Mouse (Mus musculus) A20 (cell line): Measurements from ENCODE around the gene Trim61.
A peak's percentile ranks its signal among the peaks of the same experiment; 100 is the strongest.
"Not testable (repeated sequence)": the region's sequence is repeated elsewhere in the genome, so short reads cannot be mapped to it uniquely, and the experiment has no call there.

Experiments
- DNase-seq: peaks from one replicate; pipeline ENCODE4 v3.0.0-alpha.2; 2011; ENCODE audit warnings: low read depth, low spot score

Gene Trim61

GRCm38 (mm10) chr8:65018423-65018822, at the start of gene Trim61, which contains the start of gene Trim60:
Gene Trim61 (minus strand): TSS chr8:65018523.
Gene Trim60 (minus strand): TSS chr8:65018584.
- DNase-seq, result no peak

GRCm38 (mm10) chr8:65067694-65068472, 49.6 kb upstream of the Trim61 start:
- DNase-seq, result no peak

GRCm38 (mm10) chr8:65067031-65067430, 48.7 kb upstream of the Trim61 start:
- DNase-seq, result no peak

- DNase-seq, result no peak
These were observed 47.3 kb upstream of the Trim61 start for GRCm38 (mm10) chr8:65065622-65066021.

GRCm38 (mm10) chr8:65064071-65064470, 45.7 kb upstream of the Trim61 start:
- no peak for DNase-seq

GRCm38 (mm10) chr8:65062195-65062594, 43.9 kb upstream of the Trim61 start:
- no peak for DNase-seq

- DNase-seq, result no peak
These were observed 38.4 kb upstream of the Trim61 start for GRCm38 (mm10) chr8:65056722-65057121.

GRCm38 (mm10) chr8:65053968-65054367, 35.6 kb upstream of the Trim61 start:
- no peak for DNase-seq

- DNase-seq, result no peak
These were observed 35.2 kb upstream of the Trim61 start for GRCm38 (mm10) chr8:65053554-65053953.

GRCm38 (mm10) chr8:65047801-65048200, 29.5 kb upstream of the Trim61 start:
- no peak for DNase-seq

GRCm38 (mm10) chr8:65047193-65047592, 28.9 kb upstream of the Trim61 start:
- no peak for DNase-seq

- no peak for DNase-seq
These were observed 28.2 kb upstream of the Trim61 start for GRCm38 (mm10) chr8:65046565-65046964.

- no peak for DNase-seq
These were observed 18.8 kb upstream of the Trim61 start, which contains the start of gene Apela for GRCm38 (mm10) chr8:65037117-65037533. Gene Apela (minus strand): TSS chr8:65037336.

GRCm38 (mm10) chr8:65034136-65034535, 15.8 kb upstream of the Trim61 start:
- DNase-seq, result no peak

- DNase-seq, result no peak
These were observed 14.7 kb upstream of the Trim61 start for GRCm38 (mm10) chr8:65033056-65033455.

- DNase-seq, result no peak
These were observed 13.8 kb upstream of the Trim61 start for GRCm38 (mm10) chr8:65032107-65032506.

GRCm38 (mm10) chr8:65030735-65031485, 12.6 kb upstream of the Trim61 start:
- no peak for DNase-seq

GRCm38 (mm10) chr8:65029776-65030175, 11.5 kb upstream of the Trim61 start:
- no peak for DNase-seq

GRCm38 (mm10) chr8:65028959-65029686, 10.8 kb upstream of the Trim61 start:
- DNase-seq, result no peak

GRCm38 (mm10) chr8:65022485-65022884, 4.2 kb upstream of the Trim61 start:
- DNase-seq, result peak; percentile 63

GRCm38 (mm10) chr8:65007616-65008015, 10.7 kb downstream of the Trim61 start:
- not testable (repeated sequence) for DNase-seq

GRCm38 (mm10) chr8:64998806-64999365, 19.4 kb downstream of the Trim61 start:
- DNase-seq, result no peak
